Mouse (Mus musculus): ENCODE data around the gene Dcun1d1. TPM values are rescaled to one million over a fixed set of nuclear protein-coding genes. Genes with fewer than 3 reads are reported as not detected.

The Dcun1d1 gene
- polyA plus RNA-seq, 1 experiment from 2014 or later, result 86.7 TPM

- 82% methylated on average over 5 of the region's 5 CpGs for WGBS (ENCODE audit: insufficient replicate concordance)
- Histone ChIP-seq H3K9me3 (replicated peaks; ENCODE audit: control insufficient read depth, low read length) (no peaks in the 10 kb centered on the region), H3K27me3 (ENCODE audit: control insufficient read depth, insufficient read depth, low read length) (no peaks in the 10 kb centered on the region), H3K36me3 (ENCODE audit: control insufficient read depth, insufficient read depth, low read length) (peaks cover 2% of the 10 kb centered on the region; the same call in 1 of the 2 replicates), H3K4me1 (ENCODE audit: control insufficient read depth, insufficient read depth, low read length) (no peaks in the 10 kb centered on the region), H3K4me2 (no peak overlapping the region), H3K27ac (ENCODE audit: low read depth, low read length) (no peak overlapping the region), H3K4me3 (ENCODE audit: low read depth, low read length) (no peak overlapping the region), H3K9ac (ENCODE audit: low read depth, low read length) (no peak overlapping the region)
- ATAC-seq (replicated peaks; ENCODE audit: insufficient number of reproducible peaks, low FRiP score, low TSS enrichment), result no peak
Observed at GRCm38 (mm10) chr3:35893156-35893555, 44.1 kb downstream of the Dcun1d1 start.

GRCm38 (mm10) chr3:35891123-35891522, 46.1 kb downstream of the Dcun1d1 start:
- no peak overlapping the region for H3K4me2 ChIP-seq
- H3K4me3 ChIP-seq (ENCODE audit: low read depth, low read length), result no peak overlapping the region
- WGBS (ENCODE audit: insufficient replicate concordance), result 88% methylated on average over 4 of the region's 4 CpGs
- no peak overlapping the region for H3K9ac ChIP-seq (ENCODE audit: low read depth, low read length)
- H3K36me3 ChIP-seq (ENCODE audit: control insufficient read depth, insufficient read depth, low read length), result peaks cover 2% of the 10 kb centered on the region; the same call in 1 of the 2 replicates
- H3K9me3 ChIP-seq (replicated peaks; ENCODE audit: control insufficient read depth, low read length), result no peaks in the 10 kb centered on the region
- ATAC-seq (replicated peaks; ENCODE audit: insufficient number of reproducible peaks, low FRiP score, low TSS enrichment), result no peak
- H3K27ac ChIP-seq (ENCODE audit: low read depth, low read length), result no peak overlapping the region
- H3K27me3 ChIP-seq (ENCODE audit: control insufficient read depth, insufficient read depth, low read length), result no peaks in the 10 kb centered on the region
- no peaks in the 10 kb centered on the region for H3K4me1 ChIP-seq (ENCODE audit: control insufficient read depth, insufficient read depth, low read length)

- Histone ChIP-seq H3K4me2 (no peak overlapping the region), H3K27ac (ENCODE audit: low read depth, low read length) (no peak overlapping the region), H3K4me3 (ENCODE audit: low read depth, low read length) (no peak overlapping the region), H3K36me3 (ENCODE audit: control insufficient read depth, insufficient read depth, low read length) (peaks cover 2% of the 10 kb centered on the region; the same call in 1 of the 2 replicates), H3K9me3 (replicated peaks; ENCODE audit: control insufficient read depth, low read length) (no peaks in the 10 kb centered on the region), H3K27me3 (ENCODE audit: control insufficient read depth, insufficient read depth, low read length) (no peaks in the 10 kb centered on the region), H3K4me1 (ENCODE audit: control insufficient read depth, insufficient read depth, low read length) (peaks cover 4% of the 10 kb centered on the region; the same call in 1 of the 2 replicates), H3K9ac (ENCODE audit: low read depth, low read length) (no peak overlapping the region)
- 80% methylated on average over 2 of the region's 2 CpGs for WGBS (ENCODE audit: insufficient replicate concordance)
- no peak for ATAC-seq (replicated peaks; ENCODE audit: insufficient number of reproducible peaks, low FRiP score, low TSS enrichment)
Observed at GRCm38 (mm10) chr3:35889531-35889930, 47.7 kb downstream of the Dcun1d1 start.

GRCm38 (mm10) chr3:35883267-35883666, 54.0 kb downstream of the Dcun1d1 start:
- H3K27me3 ChIP-seq (ENCODE audit: control insufficient read depth, insufficient read depth, low read length), result no peaks in the 10 kb centered on the region
- H3K27ac ChIP-seq (ENCODE audit: low read depth, low read length), result no peak overlapping the region
- H3K36me3 ChIP-seq (ENCODE audit: control insufficient read depth, insufficient read depth, low read length), result no peaks in the 10 kb centered on the region; the same call in 1 of the 2 replicates
- no peaks in the 10 kb centered on the region for H3K9me3 ChIP-seq (replicated peaks; ENCODE audit: control insufficient read depth, low read length)
- peaks cover 4% of the 10 kb centered on the region; the same call in 1 of the 2 replicates for H3K4me1 ChIP-seq (ENCODE audit: control insufficient read depth, insufficient read depth, low read length)
- H3K4me3 ChIP-seq (ENCODE audit: low read depth, low read length), result no peak overlapping the region
- no peak for ATAC-seq (replicated peaks; ENCODE audit: insufficient number of reproducible peaks, low FRiP score, low TSS enrichment)
- no peak overlapping the region for H3K4me2 ChIP-seq
- H3K9ac ChIP-seq (ENCODE audit: low read depth, low read length), result no peak overlapping the region

GRCm38 (mm10) chr3:35849326-35849725, 87.9 kb downstream of the Dcun1d1 start:
- H3K9me3 ChIP-seq (replicated peaks; ENCODE audit: control insufficient read depth, low read length), result no peaks in the 10 kb centered on the region
- no peak for ATAC-seq (replicated peaks; ENCODE audit: insufficient number of reproducible peaks, low FRiP score, low TSS enrichment)
- 75% methylated on average over 9 of the region's 9 CpGs for WGBS (ENCODE audit: insufficient replicate concordance)
- no peaks in the 10 kb centered on the region for H3K27me3 ChIP-seq (ENCODE audit: control insufficient read depth, insufficient read depth, low read length)
- peaks cover 4% of the 10 kb centered on the region; the same call in 1 of the 2 replicates for H3K36me3 ChIP-seq (ENCODE audit: control insufficient read depth, insufficient read depth, low read length)
- H3K27ac ChIP-seq (ENCODE audit: low read depth, low read length), result no peak overlapping the region
- no peak overlapping the region for H3K4me3 ChIP-seq (ENCODE audit: low read depth, low read length)
- H3K9ac ChIP-seq (ENCODE audit: low read depth, low read length), result no peak overlapping the region
- H3K4me1 ChIP-seq (ENCODE audit: control insufficient read depth, insufficient read depth, low read length), result no peaks in the 10 kb centered on the region
- no peak overlapping the region for H3K4me2 ChIP-seq

Other genes starting within 250 kb of the Dcun1d1 start
- gene Atp11b, start 183.3 kb downstream of the Dcun1d1 start, polyA plus RNA-seq (2014; fragmentation: Nextera tagmentation; extraction: Ambion mirVana), result 29.8 and 33.3 TPM in 2 replicates
- gene Mccc1, start 63.2 kb upstream of the Dcun1d1 start, polyA plus RNA-seq (2014; fragmentation: Nextera tagmentation; extraction: Ambion mirVana), result 46.6 and 47.7 TPM in 2 replicates
- gene Ccdc144b, start 116.1 kb upstream of the Dcun1d1 start, polyA plus RNA-seq (2014; fragmentation: Nextera tagmentation; extraction: Ambion mirVana), result 0.03 TPM in 2 replicates
- 81.7 and 96.4 TPM in 2 replicates for gene Acad9, start 128.5 kb upstream of the Dcun1d1 start, polyA plus RNA-seq (2014; fragmentation: Nextera tagmentation; extraction: Ambion mirVana)
- gene D3Ertd254e, start 213.6 kb upstream of the Dcun1d1 start, polyA plus RNA-seq (2014; fragmentation: Nextera tagmentation; extraction: Ambion mirVana), result 4.2 and 5.3 TPM in 2 replicates